Mouse (Mus musculus): ENCODE data around the gene Cp. TPM values are rescaled to one million over a fixed set of nuclear protein-coding genes. Genes with fewer than 3 reads are reported as not detected.
A peak's percentile ranks its signal among the peaks of the same experiment; 100 is the strongest.
"Not testable (repeated sequence)": the region's sequence is repeated elsewhere in the genome, so short reads cannot be mapped to it uniquely, and the experiment has no call there.

Cp gene
- 1.7 and 2.0 TPM in 2 replicates for polyA plus RNA-seq (2015; fragmentation: Nextera tagmentation; extraction: Ambion mirVana)

GRCm38 (mm10) chr3:19956885-19957284 is at the start of gene Cp:
TSS of gene Cp (plus strand) at chr3:19957054.
- Histone ChIP-seq H3K4me3 (replicated peaks; ENCODE audit: low read length) (no peak within 1 kb of the TSS), H3K4me2 (ENCODE audit: low read depth, low read length) (no peak within 1 kb of the TSS)
- WGBS, result 40% methylated on average over 5 of the region's 5 CpGs

GRCm38 (mm10) chr3:19948552-19948951 is 8.3 kb upstream of the Cp start:
- Histone ChIP-seq H3K4me2 (ENCODE audit: low read depth, low read length) (no peak overlapping the region), H3K4me1 (ENCODE audit: control insufficient read depth, insufficient read depth, low read length) (no peaks in the 10 kb centered on the region), H3K27ac (ENCODE audit: low read length) (no peak overlapping the region), H3K9me3 (replicated peaks; ENCODE audit: control insufficient read depth, low read length) (no peaks in the 10 kb centered on the region), H3K4me3 (replicated peaks; ENCODE audit: low read length) (no peak overlapping the region), H3K27me3 (ENCODE audit: control insufficient read depth, insufficient read depth, low read length) (no peaks in the 10 kb centered on the region), H3K36me3 (ENCODE audit: control insufficient read depth, insufficient read depth, low read length) (no peaks in the 10 kb centered on the region), H3K9ac (ENCODE audit: low read length) (no peak overlapping the region)
- no peak for ATAC-seq (ENCODE audit: insufficient read depth, low FRiP score)

More at GRCm38 (mm10) chr3:19956885-19957284, at the start of gene Cp:
- Histone ChIP-seq H3K27ac (ENCODE audit: low read length) (no peak within 1 kb of the TSS), H3K9ac (ENCODE audit: low read length) (no peak within 1 kb of the TSS), H3K4me1 (ENCODE audit: control insufficient read depth, insufficient read depth, low read length) (no peaks in the 10 kb centered on the region), H3K36me3 (ENCODE audit: control insufficient read depth, insufficient read depth, low read length) (no peaks in the 10 kb centered on the region), H3K9me3 (replicated peaks; ENCODE audit: control insufficient read depth, low read length) (no peaks in the 10 kb centered on the region), H3K27me3 (ENCODE audit: control insufficient read depth, insufficient read depth, low read length) (no peaks in the 10 kb centered on the region)
- no peak for ATAC-seq (ENCODE audit: insufficient read depth, low FRiP score)

DNA sequence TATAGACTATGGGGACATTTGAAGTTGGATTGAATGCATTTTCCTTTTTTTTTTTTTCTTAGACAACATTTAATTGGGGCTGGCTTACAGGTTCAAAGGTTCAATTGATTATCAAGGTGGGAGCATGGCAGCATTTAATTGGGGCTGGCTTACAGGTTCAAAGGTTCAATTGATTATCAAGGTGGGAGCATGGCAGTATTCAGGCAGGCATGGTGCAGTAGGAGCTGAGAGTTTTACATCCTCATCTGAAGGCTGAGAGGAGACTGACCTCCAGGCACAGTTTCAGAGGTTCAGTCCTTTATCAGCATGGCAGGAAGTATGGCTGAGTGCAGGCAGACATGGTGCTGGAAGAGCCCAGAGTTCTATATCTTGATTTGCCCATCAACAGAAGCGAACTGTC is 7.5 kb upstream of the Cp start:
- H3K27ac ChIP-seq (ENCODE audit: low read length); ATAC-seq (ENCODE audit: insufficient read depth, low FRiP score); H3K9me3 ChIP-seq (replicated peaks; ENCODE audit: control insufficient read depth, low read length); H3K4me2 ChIP-seq (ENCODE audit: low read depth, low read length); H3K4me1 ChIP-seq (ENCODE audit: control insufficient read depth, insufficient read depth, low read length); H3K27me3 ChIP-seq (ENCODE audit: control insufficient read depth, insufficient read depth, low read length); H3K4me3 ChIP-seq (replicated peaks; ENCODE audit: low read length); H3K36me3 ChIP-seq (ENCODE audit: control insufficient read depth, insufficient read depth, low read length); H3K9ac ChIP-seq (ENCODE audit: low read length): not testable (repeated sequence)
- 86% methylated on average over 1 of the region's 1 CpGs for WGBS

GRCm38 (mm10) chr3:19953425-19953824 is 3.4 kb upstream of the Cp start:
- no peak overlapping the region for H3K9ac ChIP-seq (ENCODE audit: low read length)
- H3K4me3 ChIP-seq (replicated peaks; ENCODE audit: low read length), result no peak overlapping the region
- no peak for ATAC-seq (ENCODE audit: insufficient read depth, low FRiP score)
- no peak overlapping the region for H3K27ac ChIP-seq (ENCODE audit: low read length)
- WGBS, result 69% methylated on average over 1 of the region's 1 CpGs
- no peaks in the 10 kb centered on the region for H3K36me3 ChIP-seq (ENCODE audit: control insufficient read depth, insufficient read depth, low read length)
- H3K27me3 ChIP-seq (ENCODE audit: control insufficient read depth, insufficient read depth, low read length), result no peaks in the 10 kb centered on the region
- no peak overlapping the region for H3K4me2 ChIP-seq (ENCODE audit: low read depth, low read length)
- H3K9me3 ChIP-seq (replicated peaks; ENCODE audit: control insufficient read depth, low read length), result no peaks in the 10 kb centered on the region
- no peaks in the 10 kb centered on the region for H3K4me1 ChIP-seq (ENCODE audit: control insufficient read depth, insufficient read depth, low read length)

DNA sequence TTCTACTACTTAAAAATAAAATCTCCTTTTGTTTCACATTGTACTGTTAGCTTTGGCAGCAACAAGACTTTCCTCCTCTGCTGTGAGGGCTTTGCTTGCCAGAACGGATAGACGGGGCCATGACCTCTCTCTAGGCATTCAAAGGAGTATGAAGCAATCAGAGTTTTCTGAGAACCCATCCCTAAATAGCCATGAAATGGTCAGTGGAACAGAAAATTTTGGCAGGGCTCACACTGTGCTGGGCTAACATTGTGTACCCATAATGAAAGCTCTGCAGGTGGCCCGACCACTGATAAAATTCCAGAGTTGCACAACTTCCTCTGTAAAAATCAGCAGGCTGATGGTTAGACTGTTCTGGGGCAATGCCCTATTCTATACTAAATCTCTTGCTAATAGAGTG is 3.0 kb upstream of the Cp start:
- peak; percentile 58 for ATAC-seq (ENCODE audit: insufficient read depth, low FRiP score)
- H3K4me3 ChIP-seq (replicated peaks; ENCODE audit: low read length), result no peak overlapping the region

DNA sequence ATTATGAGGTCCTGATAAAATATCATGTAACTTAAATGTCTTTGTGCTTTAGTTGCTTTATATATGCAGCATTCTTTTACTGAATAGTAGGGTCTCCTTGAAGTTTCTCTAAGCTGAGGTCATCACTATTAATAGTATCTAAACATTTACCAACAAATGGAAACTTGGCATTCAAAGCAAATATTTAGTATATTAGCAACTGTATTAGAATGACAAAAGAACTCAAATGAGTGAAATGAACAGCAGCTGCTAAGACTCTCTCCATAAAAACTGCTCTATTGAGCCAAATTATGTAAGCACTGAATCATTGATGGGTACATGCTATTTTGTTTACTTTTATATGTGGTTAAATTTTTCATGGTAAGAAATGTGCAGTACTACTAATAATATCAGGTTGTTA is 1.2 kb downstream of the Cp start:
- no peaks in the 10 kb centered on the region for H3K4me1 ChIP-seq (ENCODE audit: control insufficient read depth, insufficient read depth, low read length)
- H3K4me3 ChIP-seq (replicated peaks; ENCODE audit: low read length), result no peak overlapping the region
- no peaks in the 10 kb centered on the region for H3K27me3 ChIP-seq (ENCODE audit: control insufficient read depth, insufficient read depth, low read length)
- no peaks in the 10 kb centered on the region for H3K9me3 ChIP-seq (replicated peaks; ENCODE audit: control insufficient read depth, low read length)
- no peak overlapping the region for H3K4me2 ChIP-seq (ENCODE audit: low read depth, low read length)
- no peak overlapping the region for H3K9ac ChIP-seq (ENCODE audit: low read length)
- ATAC-seq (ENCODE audit: insufficient read depth, low FRiP score), result no peak
- H3K36me3 ChIP-seq (ENCODE audit: control insufficient read depth, insufficient read depth, low read length), result no peaks in the 10 kb centered on the region
- H3K27ac ChIP-seq (ENCODE audit: low read length), result no peak overlapping the region

More for the DNA sequence above, 3.0 kb upstream of the Cp start:
- Histone ChIP-seq H3K27me3 (ENCODE audit: control insufficient read depth, insufficient read depth, low read length) (no peaks in the 10 kb centered on the region), H3K27ac (ENCODE audit: low read length) (no peak overlapping the region), H3K4me1 (ENCODE audit: control insufficient read depth, insufficient read depth, low read length) (no peaks in the 10 kb centered on the region), H3K9me3 (replicated peaks; ENCODE audit: control insufficient read depth, low read length) (no peaks in the 10 kb centered on the region), H3K36me3 (ENCODE audit: control insufficient read depth, insufficient read depth, low read length) (no peaks in the 10 kb centered on the region), H3K9ac (ENCODE audit: low read length) (no peak overlapping the region), H3K4me2 (ENCODE audit: low read depth, low read length) (no peak overlapping the region)
- WGBS, result 40% methylated on average over 3 of the region's 3 CpGs

GRCm38 (mm10) chr3:19958983-19959382 is 2.1 kb downstream of the Cp start:
- Histone ChIP-seq H3K4me3 (replicated peaks; ENCODE audit: low read length) (no peak overlapping the region), H3K9me3 (replicated peaks; ENCODE audit: control insufficient read depth, low read length) (no peaks in the 10 kb centered on the region), H3K27me3 (ENCODE audit: control insufficient read depth, insufficient read depth, low read length) (no peaks in the 10 kb centered on the region), H3K36me3 (ENCODE audit: control insufficient read depth, insufficient read depth, low read length) (no peaks in the 10 kb centered on the region), H3K27ac (ENCODE audit: low read length) (no peak overlapping the region), H3K4me1 (ENCODE audit: control insufficient read depth, insufficient read depth, low read length) (no peaks in the 10 kb centered on the region), H3K9ac (ENCODE audit: low read length) (no peak overlapping the region), H3K4me2 (ENCODE audit: low read depth, low read length) (no peak overlapping the region)
- WGBS, result 57% methylated on average over 1 of the region's 1 CpGs
- no peak for ATAC-seq (ENCODE audit: insufficient read depth, low FRiP score)

- WGBS, result 59% methylated on average over 3 of the region's 3 CpGs
- ATAC-seq (ENCODE audit: insufficient read depth, low FRiP score), result no peak
Observed at GRCm38 (mm10) chr3:19960570-19961114, 3.8 kb downstream of the Cp start.

DNA sequence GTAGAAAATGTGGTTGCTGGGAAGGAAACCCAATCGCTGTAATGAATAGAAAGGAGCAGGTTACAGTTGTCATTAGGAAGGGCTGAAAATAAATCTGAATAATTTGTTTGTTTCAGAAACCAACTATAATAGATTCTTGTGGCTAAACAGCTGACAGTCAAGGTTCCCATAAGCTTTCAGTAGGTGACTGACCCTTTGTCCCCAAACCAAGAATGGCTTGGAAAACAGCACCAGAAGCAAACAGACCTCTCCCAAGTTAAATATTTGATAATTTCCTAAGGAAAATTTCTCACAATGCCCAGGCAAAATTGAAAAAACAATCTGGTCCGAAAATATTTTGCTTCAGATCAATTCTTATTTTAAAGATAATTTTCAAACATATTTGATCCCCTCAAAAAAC is 4.5 kb downstream of the Cp start:
- H3K4me3 ChIP-seq (replicated peaks; ENCODE audit: low read length), result no peak overlapping the region
- H3K4me1 ChIP-seq (ENCODE audit: control insufficient read depth, insufficient read depth, low read length), result no peaks in the 10 kb centered on the region
- no peaks in the 10 kb centered on the region for H3K27me3 ChIP-seq (ENCODE audit: control insufficient read depth, insufficient read depth, low read length)
- no peak overlapping the region for H3K4me2 ChIP-seq (ENCODE audit: low read depth, low read length)
- H3K36me3 ChIP-seq (ENCODE audit: control insufficient read depth, insufficient read depth, low read length), result no peaks in the 10 kb centered on the region
- WGBS, result 62% methylated on average over 2 of the region's 2 CpGs
- H3K27ac ChIP-seq (ENCODE audit: low read length), result no peak overlapping the region
- no peak for ATAC-seq (ENCODE audit: insufficient read depth, low FRiP score)
- H3K9ac ChIP-seq (ENCODE audit: low read length), result no peak overlapping the region
- no peaks in the 10 kb centered on the region for H3K9me3 ChIP-seq (replicated peaks; ENCODE audit: control insufficient read depth, low read length)

More at GRCm38 (mm10) chr3:19960570-19961114, 3.8 kb downstream of the Cp start:
- Histone ChIP-seq H3K9ac (ENCODE audit: low read length) (no peak overlapping the region), H3K4me3 (replicated peaks; ENCODE audit: low read length) (no peak overlapping the region), H3K9me3 (replicated peaks; ENCODE audit: control insufficient read depth, low read length) (no peaks in the 10 kb centered on the region), H3K36me3 (ENCODE audit: control insufficient read depth, insufficient read depth, low read length) (no peaks in the 10 kb centered on the region), H3K4me2 (ENCODE audit: low read depth, low read length) (no peak overlapping the region), H3K27me3 (ENCODE audit: control insufficient read depth, insufficient read depth, low read length) (no peaks in the 10 kb centered on the region), H3K27ac (ENCODE audit: low read length) (no peak overlapping the region), H3K4me1 (ENCODE audit: control insufficient read depth, insufficient read depth, low read length) (no peaks in the 10 kb centered on the region)

All from stomach, embryonic 16.5 days (tissue).